Comparison of ENCODE assay signal across 8 mouse cellular contexts in genomic region chr14:75131324-75131935, GRCm38 (mm10). TPM values are rescaled to one million over a fixed set of nuclear protein-coding genes. Genes with fewer than 3 reads are reported as not detected.
DNase-seq lines count a peak whose midpoint lies in the region; ATAC-seq and TF ChIP-seq lines count a peak whose summit lies in the region.

No protein-coding gene starts in this region.

- peak overlapping the region; percentile 59 for H3K4me3 ChIP-seq in kidney, embryonic 14.5 days (ENCODE audit: low read length)
- H3K4me3 ChIP-seq in bone marrow macrophage, adult 2 months (ENCODE audit: insufficient read depth, low read length): peak overlapping the region; percentile 80
- H3K4me3 ChIP-seq in heart, postnatal 0 days (ENCODE audit: low read depth, low read length): peak overlapping the region; percentile 57

- H3K4me1 ChIP-seq in kidney, embryonic 14.5 days (ENCODE audit: control insufficient read depth, insufficient read depth, low read length): no peaks in the 10 kb centered on the region
- H3K4me1 ChIP-seq in bone marrow macrophage, adult 2 months (ENCODE audit: control insufficient read depth, insufficient read depth, low read length): peaks cover 13% of the 10 kb centered on the region
- no peaks in the 10 kb centered on the region for H3K4me1 ChIP-seq in heart, postnatal 0 days (ENCODE audit: control insufficient read depth, insufficient read depth)

- no peaks in the 10 kb centered on the region for H3K27me3 ChIP-seq in kidney, embryonic 14.5 days (ENCODE audit: control insufficient read depth, insufficient read depth, low read length)
- no peaks in the 10 kb centered on the region for H3K27me3 ChIP-seq in heart, postnatal 0 days (ENCODE audit: control insufficient read depth, insufficient read depth, low read length)

- TF ChIP-seq EP300 in heart, postnatal 0 days (IDR thresholded peaks at IDR 0.05; ENCODE audit: low read depth): no peak

- no peaks in the 10 kb centered on the region for H3K9me3 ChIP-seq in kidney, embryonic 14.5 days (ENCODE audit: control insufficient read depth, low read length)
- no peaks in the 10 kb centered on the region for H3K9me3 ChIP-seq in heart, postnatal 0 days (replicated peaks; ENCODE audit: control insufficient read depth, low read length)

- no peak overlapping the region for H3K9ac ChIP-seq in kidney, embryonic 14.5 days (ENCODE audit: low read depth, low read length)
- no peak overlapping the region for H3K9ac ChIP-seq in heart, postnatal 0 days (replicated peaks; ENCODE audit: low read depth, low read length)

- no peak for TF ChIP-seq CTCF in bone marrow macrophage, adult 2 months (IDR thresholded peaks at IDR 0.05; ENCODE audit: low read depth, low read length)
- no peak for TF ChIP-seq CTCF in heart, postnatal 0 days (IDR thresholded peaks at IDR 0.05; ENCODE audit: low read depth)

- no peak for DNase-seq in kidney, postnatal 25 days
- no peak for DNase-seq in heart, postnatal 0 days (ENCODE audit: low spot score)
- DNase-seq in layer of hippocampus, postnatal 14 days (ENCODE audit: low spot score in 2 of 2): no peak
- DNase-seq in left cerebral cortex, adult 9 months (ENCODE audit: low spot score in 2 of 2): no peak
- no peak for DNase-seq in urinary bladder, postnatal 25 days (ENCODE audit: low spot score)

- H3K36me3 ChIP-seq in kidney, embryonic 14.5 days (ENCODE audit: control insufficient read depth, insufficient read depth, low read length): no peaks in the 10 kb centered on the region
- no peaks in the 10 kb centered on the region for H3K36me3 ChIP-seq in heart, postnatal 0 days (replicated peaks; ENCODE audit: control insufficient read depth, insufficient read depth, low read length)

- ATAC-seq in kidney, embryonic 14.5 days (ENCODE audit: low FRiP score, low TSS enrichment): peak; percentile 1; the same call in 1 of the 2 replicates
- no peak for ATAC-seq in heart, postnatal 0 days (ENCODE audit: insufficient read depth, low read depth)
- ATAC-seq in megakaryocyte, adult 5-6 weeks (ENCODE audit: poor library complexity, severe bottlenecking): peak; percentile 35

- TF ChIP-seq POLR2A in bone marrow macrophage, adult 2 months (IDR thresholded peaks at IDR 0.05; ENCODE audit: borderline replicate concordance, low read depth, low read length): no peak

- 4% methylated on average over 12 of the region's 12 CpGs for WGBS in kidney, embryonic 14.5 days
- WGBS in heart, postnatal 0 days: 5% methylated on average over 12 of the region's 12 CpGs

- peak overlapping the region; percentile 94 for H3K4me2 ChIP-seq in kidney, embryonic 14.5 days (replicated peaks; ENCODE audit: low read depth, low read length)
- peak overlapping the region; percentile 95 for H3K4me2 ChIP-seq in heart, postnatal 0 days (ENCODE audit: low read depth, low read length)

- H3K27ac ChIP-seq in kidney, embryonic 14.5 days (ENCODE audit: low read depth, low read length): no peak overlapping the region; the same call in 1 of the 2 replicates
- H3K27ac ChIP-seq in bone marrow macrophage, adult 2 months (ENCODE audit: insufficient read depth, low read depth, low read length): peak overlapping the region; percentile 63
- peak overlapping the region; percentile 43 for H3K27ac ChIP-seq in heart, postnatal 0 days (ENCODE audit: low read depth)

RNA-seq across cellular contexts. Expression of gene Lcp1, which starts 0.5 kb away (rescaled TPM):
- polyA plus RNA-seq in kidney, embryonic 14.5 days (2014; fragmentation: Nextera tagmentation; extraction: Ambion mirVana): 11.2 and 22.3 TPM in 2 replicates
- 932 and 1,066 TPM in 2 replicates for polyA plus RNA-seq in bone marrow macrophage, adult 2 months (2012; ENCODE audit: insufficient read depth, insufficient read length, missing spikeins)
- 11.3 and 17.5 TPM in 2 replicates for total RNA-seq in heart, postnatal 0 days (2014; rRNA removed; ENCODE audit: low replicate concordance)
- 11.2 and 12.6 TPM in 2 replicates for polyA plus RNA-seq in heart, postnatal 0 days (2015; fragmentation: Nextera tagmentation; extraction: Ambion mirVana)
- 1,031 and 1,064 TPM in 2 replicates for total RNA-seq in megakaryocyte, adult 5-6 weeks (2015)
- total RNA-seq in megakaryocyte, adult 5-6 weeks (2017): 669 and 719 TPM in 2 replicates
- total RNA-seq in layer of hippocampus, postnatal 14 days (2021): 1 to 10 TPM; 6.9 to 7.5 TPM

RNA-seq across cellular contexts. Expression of gene Lrrc63, which starts 0.7 kb away (rescaled TPM):
- polyA plus RNA-seq in kidney, embryonic 14.5 days (2014; fragmentation: Nextera tagmentation; extraction: Ambion mirVana): 0.07 TPM in 1 of 2 replicates, not detected in the other
- 0.36 and 0.43 TPM in 2 replicates for polyA plus RNA-seq in bone marrow macrophage, adult 2 months (2012; ENCODE audit: insufficient read depth, insufficient read length, missing spikeins)
- not detected in 2 replicates for total RNA-seq in heart, postnatal 0 days (2014; rRNA removed; ENCODE audit: low replicate concordance)
- polyA plus RNA-seq in heart, postnatal 0 days (2015; fragmentation: Nextera tagmentation; extraction: Ambion mirVana): not detected in 2 replicates
- 0.09 and 0.11 TPM in 2 replicates for total RNA-seq in megakaryocyte, adult 5-6 weeks (2015)
- 0.12 and 0.37 TPM in 2 replicates for total RNA-seq in megakaryocyte, adult 5-6 weeks (2017)
- total RNA-seq in layer of hippocampus, postnatal 14 days (2021): not detected

Comparison
In these comparisons a context has a peak if more than half of its experiments do, and no peak if none do; other contexts are left out.
1. RNA of gene Lcp1, which starts 0.5 kb away (total RNA-seq): 669 to 1,064 TPM in megakaryocyte, adult 5-6 weeks; 11.3 to 17.5 TPM in heart, postnatal 0 days and 6.9 to 7.5 TPM in layer of hippocampus, postnatal 14 days; every median in the first group is over 10 times any median in the second.
2. Peak in every context shown above with its lines, with median percentiles within 50 percentile points of each other: H3K4me3 ChIP-seq.